Mouse (Mus musculus): ENCODE data around the gene Gm4788.
"Not testable (repeated sequence)": the region's sequence is repeated elsewhere in the genome, so short reads cannot be mapped to it uniquely, and the experiment has no call there.

Gm4788 gene

GRCm38 (mm10) chr1:139781143-139781542, at the start of gene Gm4788:
Gm4788 (minus strand) TSS chr1:139781243.
- no peak for DNase-seq

- no peak for DNase-seq
These were observed 27.6 kb upstream of the Gm4788 start for GRCm38 (mm10) chr1:139808594-139808993.

DNA sequence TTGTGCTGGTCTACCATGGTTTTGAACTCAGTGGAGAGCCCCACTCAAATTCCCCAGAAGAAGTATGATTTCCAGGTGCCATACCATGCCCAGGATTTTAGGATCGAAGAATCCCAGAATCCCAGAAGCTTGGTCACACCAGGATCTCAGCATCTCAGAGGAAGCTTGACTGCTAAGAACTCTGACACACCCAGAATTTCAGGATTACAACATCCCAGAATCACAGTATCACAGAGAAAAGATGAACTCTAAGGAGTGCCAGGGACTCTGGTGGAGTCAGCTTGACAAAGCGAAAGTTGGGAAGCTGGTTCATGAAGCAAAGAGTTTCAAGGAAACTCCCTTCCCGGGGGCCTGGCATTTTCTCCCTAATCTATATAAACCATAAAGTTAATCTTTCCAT, 11.1 kb downstream of the Gm4788 start:
- DNase-seq = not testable (repeated sequence)

DNA sequence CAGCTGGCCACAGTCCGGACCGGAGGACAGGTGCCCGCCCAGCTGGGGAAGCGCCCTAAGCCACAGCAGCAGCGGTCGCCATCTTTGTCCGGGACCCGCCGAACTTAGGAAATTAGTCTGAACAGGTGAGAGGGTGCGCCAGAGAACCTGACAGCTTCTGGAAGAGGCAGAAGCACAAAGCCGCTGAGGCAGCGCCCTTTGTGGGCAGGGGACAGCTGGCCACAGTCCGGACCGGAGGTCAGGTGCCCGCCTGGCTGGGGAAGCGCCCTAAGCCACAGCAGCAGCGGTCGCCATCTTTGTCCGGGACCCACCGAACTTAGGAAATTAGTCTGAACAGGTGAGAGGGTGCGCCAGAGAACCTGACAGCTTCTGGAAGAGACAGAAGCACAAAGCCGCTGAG, 64.4 kb downstream of the Gm4788 start:
- not testable (repeated sequence) for DNase-seq

DNA sequence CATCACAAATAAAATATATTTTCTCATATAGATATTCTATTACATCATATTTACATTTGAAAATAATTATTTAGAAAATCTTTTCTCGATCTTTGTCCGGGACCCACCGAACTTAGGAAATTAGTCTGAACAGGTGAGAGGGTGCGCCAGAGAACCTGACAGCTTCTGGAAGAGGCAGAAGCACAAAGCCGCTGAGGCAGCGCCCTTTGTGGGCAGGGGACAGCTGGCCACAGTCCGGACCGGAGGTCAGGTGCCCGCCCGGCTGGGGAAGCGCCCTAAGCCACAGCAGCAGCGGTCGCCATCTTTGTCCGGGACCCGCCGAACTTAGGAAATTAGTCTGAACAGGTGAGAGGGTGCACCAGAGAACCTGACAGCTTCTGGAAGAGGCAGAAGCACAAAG, 64.8 kb downstream of the Gm4788 start:
- DNase-seq = not testable (repeated sequence)

DNA sequence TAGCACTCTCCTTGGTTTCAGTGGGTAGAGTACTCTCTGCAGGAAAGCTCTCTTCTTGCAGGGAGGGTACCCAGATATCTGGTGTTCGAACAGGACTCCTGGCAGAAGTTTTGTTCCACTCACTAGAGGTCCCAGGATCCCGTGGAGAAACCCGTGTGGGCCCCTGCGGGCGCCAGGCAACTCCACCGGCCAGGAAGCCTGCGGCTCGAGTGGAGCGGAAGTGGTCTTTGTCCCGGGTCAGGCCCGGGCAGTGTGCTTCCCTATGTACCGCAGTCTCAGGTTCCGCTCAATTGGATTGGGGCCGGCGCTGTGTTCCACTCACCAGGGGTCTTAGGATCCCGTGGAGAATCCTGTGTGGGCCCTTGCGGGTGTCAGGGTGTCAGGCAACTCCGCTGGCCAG, 131.1 kb downstream of the Gm4788 start:
- DNase-seq = not testable (repeated sequence)

Data from layer of hippocampus, adult 9-11 months (tissue).